ENCODE assay signal across 9 mouse cellular contexts in genomic region chr8:89317514-89318289, GRCm38 (mm10).
DNase-seq lines count a peak whose midpoint lies in the region; ATAC-seq and TF ChIP-seq lines count a peak whose summit lies in the region.
"Had no signal": no experiment of that assay in that cellular context is flagged by ENCODE, and none has a peak within 500 bp of the region (broad histone marks: within the 10 kb centered on the region; RNA-seq: fewer than 3 reads in every experiment).

No protein-coding gene starts in this region.

- ATAC-seq in heart, embryonic 15.5 days (replicated peaks; ENCODE audit: insufficient number of reproducible peaks, insufficient read depth, low FRiP score, low read depth) = no peak
- ATAC-seq in forebrain, embryonic 15.5 days (replicated peaks) = peak; percentile 80
- peak; percentile 35 for ATAC-seq in lung, postnatal 0 days

- peak overlapping the region; percentile 53 for H3K4me2 ChIP-seq in heart, embryonic 15.5 days
- peak overlapping the region; percentile 38 for H3K4me2 ChIP-seq in forebrain, embryonic 15.5 days (replicated peaks)
- H3K4me2 ChIP-seq in lung, postnatal 0 days (replicated peaks; ENCODE audit: low read depth, low read length) = 0 out of 2 replicates have a peak overlapping the region, but pooled peaks have one; percentile 5

- intact Hi-C loops in heart, postnatal 25 days (cut with DNase I) = no loop called here

- no peak for DNase-seq in heart, postnatal 25 days (ENCODE audit: low spot score)
- DNase-seq in kidney, postnatal 25 days = peak; percentile 81 to 92
- peak; percentile 30 for DNase-seq in lung, postnatal 0 days (ENCODE audit: low spot score)
- no peak for DNase-seq in thymus, postnatal 4 days
- no peak for DNase-seq in adipocyte (ENCODE audit: low spot score)
- DNase-seq in T-cell, adult 2 months (ENCODE audit: low spot score) = no peak

- peak; percentile 32; the same call in 1 of the 2 replicates for TF ChIP-seq EP300 in lung, postnatal 0 days (IDR thresholded peaks at IDR 0.05)

- H3K4me3 ChIP-seq in heart, embryonic 15.5 days = 0 out of 2 replicates have a peak overlapping the region, but pooled peaks have one; percentile 7
- H3K4me3 ChIP-seq in forebrain, embryonic 15.5 days = no peak overlapping the region
- no peak overlapping the region for H3K4me3 ChIP-seq in lung, postnatal 0 days (ENCODE audit: low read depth, low read length)

- no peak for TF ChIP-seq CTCF in lung, postnatal 0 days (IDR thresholded peaks at IDR 0.05)

- no peak overlapping the region for H3K27ac ChIP-seq in heart, embryonic 15.5 days
- H3K27ac ChIP-seq in forebrain, embryonic 15.5 days (replicated peaks) = peak overlapping the region; percentile 19
- no peak overlapping the region for H3K27ac ChIP-seq in lung, postnatal 0 days (ENCODE audit: low read length)

- 29% methylated on average over 18 of the region's 18 CpGs for WGBS in heart, embryonic 15.5 days
- 18% methylated on average over 18 of the region's 18 CpGs for WGBS in forebrain, embryonic 15.5 days
- WGBS in lung, postnatal 0 days = 17% methylated on average over 18 of the region's 18 CpGs

- H3K9me3 ChIP-seq in heart, embryonic 15.5 days (replicated peaks) = no peaks in the 10 kb centered on the region
- no peaks in the 10 kb centered on the region for H3K9me3 ChIP-seq in forebrain, embryonic 15.5 days
- H3K9me3 ChIP-seq in lung, postnatal 0 days (ENCODE audit: low read length) = no peaks in the 10 kb centered on the region

- no peak overlapping the region; the same call in 1 of the 2 replicates for H3K9ac ChIP-seq in heart, embryonic 15.5 days
- peak overlapping the region; percentile 13; the same call in 1 of the 2 replicates for H3K9ac ChIP-seq in forebrain, embryonic 15.5 days (replicated peaks)
- no peak overlapping the region for H3K9ac ChIP-seq in lung, postnatal 0 days (replicated peaks; ENCODE audit: low read depth)

- H3K36me3 ChIP-seq in heart, embryonic 15.5 days = no peaks in the 10 kb centered on the region
- H3K36me3 ChIP-seq in forebrain, embryonic 15.5 days = no peaks in the 10 kb centered on the region
- H3K36me3 ChIP-seq in lung, postnatal 0 days (ENCODE audit: insufficient read depth, low read length) = no peaks in the 10 kb centered on the region

- no peaks in the 10 kb centered on the region for H3K27me3 ChIP-seq in heart, embryonic 15.5 days
- no peaks in the 10 kb centered on the region for H3K27me3 ChIP-seq in forebrain, embryonic 15.5 days
- no peaks in the 10 kb centered on the region for H3K27me3 ChIP-seq in lung, postnatal 0 days (replicated peaks; ENCODE audit: insufficient read depth, low read length)
- H3K27me3 ChIP-seq: CH12.LX had no signal

- H3K4me1 ChIP-seq in heart, embryonic 15.5 days (replicated peaks) = peaks cover 5% of the 10 kb centered on the region; the same call in 1 of the 2 replicates
- peaks cover 28% of the 10 kb centered on the region for H3K4me1 ChIP-seq in forebrain, embryonic 15.5 days
- H3K4me1 ChIP-seq in lung, postnatal 0 days (ENCODE audit: insufficient read depth, low read depth, low read length) = 0 out of 2 replicates have a peak, but pooled peaks cover 4% of the 10 kb centered on the region

Comparison
In these comparisons a context has a peak if more than half of its experiments do, and no peak if none do; other contexts are left out.
1. DNase-seq: peak in kidney, postnatal 25 days (2 of 2) and lung, postnatal 0 days (single experiment); none in heart, postnatal 25 days (single experiment), thymus, postnatal 4 days (single experiment), adipocyte (single experiment) and T-cell, adult 2 months (single experiment).
2. Peak in every context shown above with its lines, with median percentiles within 50 percentile points of each other: H3K4me2 ChIP-seq.